Mouse (Mus musculus): ENCODE data around the gene Hacl1. TPM values are rescaled to one million over a fixed set of nuclear protein-coding genes. Genes with fewer than 3 reads are reported as not detected.

Gene Hacl1
- polyA plus RNA-seq, 1 experiment from 2014 or later, result 9.7 TPM

DNA sequence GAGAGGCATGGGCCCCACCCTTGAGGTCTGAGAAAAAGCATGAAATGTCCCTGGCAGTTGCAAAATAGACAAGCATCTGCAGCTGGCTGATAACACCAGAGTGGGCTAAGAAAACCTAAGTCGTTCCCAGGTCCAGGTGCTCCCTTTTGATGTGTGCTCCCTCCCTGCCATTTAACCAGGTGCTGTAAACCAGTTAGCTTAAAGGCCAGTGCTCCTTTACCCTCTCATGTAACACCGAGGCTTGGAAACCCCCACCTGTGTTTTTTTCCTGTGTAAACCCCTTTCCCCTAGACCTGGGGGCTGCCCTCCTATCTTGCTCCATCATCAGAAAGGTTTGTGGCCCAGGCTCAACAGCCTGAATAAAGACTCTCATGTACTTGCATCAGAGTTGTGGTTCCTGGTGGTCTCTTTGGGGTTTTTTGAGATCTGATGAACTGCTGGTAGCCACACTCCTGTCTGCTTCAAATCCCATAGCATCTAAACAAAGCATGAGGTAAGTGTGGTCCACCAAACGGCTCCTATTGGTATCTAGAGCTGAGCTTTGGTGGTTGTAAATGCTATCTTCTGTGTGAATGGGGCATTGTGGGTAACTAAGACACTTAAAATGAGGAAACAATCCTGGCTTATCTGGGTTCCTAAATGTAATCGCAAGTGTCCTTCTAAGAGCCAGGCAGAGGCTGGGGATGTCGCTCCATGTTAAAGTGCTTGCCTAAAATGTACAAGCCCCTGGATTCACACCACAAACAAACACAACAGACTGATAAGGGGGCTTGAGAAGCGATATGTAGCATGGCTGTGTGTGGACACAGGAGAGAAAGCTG is 70.7 kb downstream of the Hacl1 start:
- no peak; the same call in 1 of the 2 replicates for ATAC-seq (replicated peaks; ENCODE audit: insufficient number of reproducible peaks, insufficient read depth, low FRiP score, low read depth)
- H3K4me2 ChIP-seq, result no peak overlapping the region
- H3K36me3 ChIP-seq, result no peaks in the 10 kb centered on the region
- no peaks in the 10 kb centered on the region for H3K9me3 ChIP-seq (replicated peaks)
- H3K4me3 ChIP-seq, result no peak overlapping the region
- H3K27me3 ChIP-seq, result no peaks in the 10 kb centered on the region
- peaks cover 49% of the 10 kb centered on the region for H3K4me1 ChIP-seq (replicated peaks)
- WGBS, result 36% methylated on average over 6 of the region's 6 CpGs
- H3K9ac ChIP-seq, result no peak overlapping the region
- H3K27ac ChIP-seq, result peak overlapping the region; percentile 8; the same call in 1 of the 2 replicates

DNA sequence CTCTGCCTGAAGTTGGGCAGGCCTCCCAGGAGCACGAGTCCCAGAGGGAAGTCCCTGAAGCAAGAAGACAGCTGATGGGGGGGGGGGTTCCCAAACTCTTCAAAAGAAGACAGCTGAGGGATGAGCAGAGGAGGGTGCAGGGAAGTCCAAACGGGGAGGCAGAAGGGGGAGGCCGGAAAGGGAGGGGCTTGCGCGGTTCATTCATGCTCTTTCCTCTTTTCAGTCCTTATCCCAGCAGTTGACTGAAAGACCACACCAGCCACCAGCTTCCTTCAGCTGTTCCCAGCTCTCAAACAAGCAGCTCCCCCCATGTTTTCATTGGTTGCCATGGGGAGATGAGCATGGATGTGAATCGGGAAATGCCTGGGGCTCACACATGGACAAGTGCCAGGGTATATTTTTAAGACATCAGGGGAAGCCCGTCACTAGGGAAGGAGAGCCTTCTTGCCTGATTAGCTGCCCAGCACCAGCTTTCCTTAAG is 71.9 kb downstream of the Hacl1 start:
- H3K9ac ChIP-seq, result no peak overlapping the region
- H3K4me2 ChIP-seq, result 0 out of 2 replicates have a peak overlapping the region, but pooled peaks have one; percentile 0
- H3K27ac ChIP-seq, result peak overlapping the region; percentile 40
- H3K27me3 ChIP-seq, result no peaks in the 10 kb centered on the region
- peaks cover 53% of the 10 kb centered on the region for H3K4me1 ChIP-seq (replicated peaks)
- WGBS, result 47% methylated on average over 7 of the region's 7 CpGs
- no peaks in the 10 kb centered on the region for H3K9me3 ChIP-seq (replicated peaks)
- H3K4me3 ChIP-seq, result no peak overlapping the region
- peak; percentile 25; the same call in 1 of the 2 replicates for ATAC-seq (replicated peaks; ENCODE audit: insufficient number of reproducible peaks, insufficient read depth, low FRiP score, low read depth)
- H3K36me3 ChIP-seq, result no peaks in the 10 kb centered on the region

DNA sequence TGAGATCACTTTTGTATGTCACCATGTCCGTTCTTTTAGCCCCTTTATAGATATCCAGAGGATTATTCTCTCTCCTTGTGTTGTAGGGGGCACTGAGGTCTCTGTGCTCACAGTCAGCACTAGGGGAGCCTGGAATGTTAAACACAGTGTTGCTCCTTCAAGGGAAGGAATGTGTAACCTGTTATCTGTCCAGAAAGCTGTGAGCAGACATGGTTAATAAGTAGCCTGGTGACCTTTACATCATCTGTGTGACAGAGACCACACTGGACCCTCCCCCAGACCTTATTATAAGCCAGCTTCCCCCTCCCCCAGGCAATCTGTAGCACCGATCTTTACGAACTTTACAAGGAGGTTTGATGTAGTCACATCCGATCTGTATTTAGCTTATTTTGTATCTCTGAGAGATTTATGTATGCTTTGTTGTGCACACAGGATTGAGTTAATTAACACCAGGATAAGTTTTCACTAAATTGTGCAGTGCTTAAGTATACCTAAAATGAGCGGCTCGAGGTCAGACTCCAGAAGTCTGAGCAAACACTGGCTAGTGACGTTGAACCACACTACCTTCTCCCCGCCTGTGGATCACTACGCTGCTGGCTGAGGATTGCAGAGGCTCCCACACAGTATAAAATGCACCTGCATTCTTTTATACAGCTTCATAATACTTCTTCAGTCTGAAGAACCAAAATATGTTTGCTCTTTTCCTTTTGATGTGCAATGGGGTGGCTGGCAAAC is 75.4 kb downstream of the Hacl1 start:
- H3K27ac ChIP-seq, result peak overlapping the region; percentile 63
- H3K9me3 ChIP-seq (replicated peaks), result no peaks in the 10 kb centered on the region
- ATAC-seq (replicated peaks; ENCODE audit: insufficient number of reproducible peaks, insufficient read depth, low FRiP score, low read depth), result no peak
- whole genome bisulfite sequencing, result 61% methylated on average over 9 of the region's 9 CpGs
- H3K4me3 ChIP-seq, result no peak overlapping the region
- H3K36me3 ChIP-seq, result no peaks in the 10 kb centered on the region
- H3K4me2 ChIP-seq, result no peak overlapping the region
- H3K4me1 ChIP-seq (replicated peaks), result peaks cover 55% of the 10 kb centered on the region
- H3K9ac ChIP-seq, result no peak overlapping the region
- no peaks in the 10 kb centered on the region for H3K27me3 ChIP-seq

DNA sequence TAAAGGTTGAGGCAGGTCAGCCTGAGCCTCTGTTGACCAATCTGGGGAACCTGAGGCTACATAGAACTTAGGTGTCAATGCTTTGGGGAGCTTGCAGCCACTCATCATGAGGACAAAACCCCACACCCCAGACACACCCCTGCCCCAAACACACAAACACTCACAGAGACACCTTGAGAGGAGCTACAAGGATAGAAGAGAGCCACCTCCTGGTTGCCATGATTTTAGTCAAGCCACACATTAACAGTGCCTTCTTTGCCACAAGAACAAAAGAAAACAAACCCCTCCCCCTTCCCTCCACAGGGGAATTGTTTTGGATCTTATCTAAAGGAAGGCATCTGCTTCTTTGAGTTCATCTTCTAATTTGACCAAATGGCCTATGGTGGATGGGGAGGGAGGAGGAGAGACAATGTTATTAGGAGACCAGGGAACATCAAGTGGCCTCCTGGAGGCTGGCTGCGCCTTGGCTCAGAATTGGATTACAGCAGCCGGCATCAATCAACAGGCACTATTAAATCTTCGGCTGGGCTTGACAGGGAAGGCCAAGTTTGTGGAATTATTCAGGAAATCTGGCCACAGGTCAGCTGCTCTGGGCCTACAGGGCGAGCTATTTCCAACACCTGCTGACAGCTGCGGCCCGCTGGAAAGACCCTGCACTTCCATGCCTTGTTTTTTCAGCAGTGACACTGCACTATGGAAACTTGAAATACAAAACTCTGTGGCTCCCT is 76.5 kb downstream of the Hacl1 start:
- Histone ChIP-seq H3K27me3 (no peaks in the 10 kb centered on the region), H3K9ac (no peak overlapping the region), H3K4me3 (no peak overlapping the region), H3K9me3 (replicated peaks) (no peaks in the 10 kb centered on the region), H3K4me2 (no peak overlapping the region), H3K36me3 (no peaks in the 10 kb centered on the region), H3K4me1 (replicated peaks) (peaks cover 53% of the 10 kb centered on the region), H3K27ac (peak overlapping the region; percentile 63)
- WGBS, result 13% methylated on average over 6 of the region's 6 CpGs
- peak; percentile 6; the same call in 1 of the 2 replicates for ATAC-seq (replicated peaks; ENCODE audit: insufficient number of reproducible peaks, insufficient read depth, low FRiP score, low read depth)

DNA sequence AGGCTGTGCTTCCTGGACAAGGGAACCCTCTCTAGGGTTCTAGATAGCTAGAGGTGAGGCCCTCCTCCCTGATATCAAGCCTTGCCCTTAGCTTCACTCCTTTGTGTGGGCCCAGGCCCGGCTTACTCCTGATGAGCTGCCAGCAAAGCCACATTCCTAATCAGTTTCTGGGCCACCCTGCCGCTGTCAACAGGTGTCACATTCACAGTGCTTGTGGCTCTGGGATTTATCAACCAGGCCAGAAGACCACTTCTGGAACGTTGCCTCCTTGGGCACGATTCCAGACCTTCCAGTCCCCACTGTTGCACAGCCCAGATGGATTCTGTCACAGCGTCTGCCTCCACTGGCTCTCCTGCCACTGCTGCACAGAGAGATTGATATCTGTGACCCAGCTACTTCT is 80.2 kb downstream of the Hacl1 start:
- Histone ChIP-seq H3K9me3 (replicated peaks) (no peaks in the 10 kb centered on the region), H3K36me3 (no peaks in the 10 kb centered on the region), H3K4me3 (no peak overlapping the region), H3K4me2 (no peak overlapping the region), H3K9ac (no peak overlapping the region), H3K27me3 (0 out of 2 replicates have a peak, but pooled peaks cover 8% of the 10 kb centered on the region), H3K4me1 (replicated peaks) (peaks cover 51% of the 10 kb centered on the region), H3K27ac (peak overlapping the region; percentile 63)
- 6% methylated on average over 5 of the region's 5 CpGs for WGBS
- peak; percentile 87 for ATAC-seq (replicated peaks; ENCODE audit: insufficient number of reproducible peaks, insufficient read depth, low FRiP score, low read depth)

DNA sequence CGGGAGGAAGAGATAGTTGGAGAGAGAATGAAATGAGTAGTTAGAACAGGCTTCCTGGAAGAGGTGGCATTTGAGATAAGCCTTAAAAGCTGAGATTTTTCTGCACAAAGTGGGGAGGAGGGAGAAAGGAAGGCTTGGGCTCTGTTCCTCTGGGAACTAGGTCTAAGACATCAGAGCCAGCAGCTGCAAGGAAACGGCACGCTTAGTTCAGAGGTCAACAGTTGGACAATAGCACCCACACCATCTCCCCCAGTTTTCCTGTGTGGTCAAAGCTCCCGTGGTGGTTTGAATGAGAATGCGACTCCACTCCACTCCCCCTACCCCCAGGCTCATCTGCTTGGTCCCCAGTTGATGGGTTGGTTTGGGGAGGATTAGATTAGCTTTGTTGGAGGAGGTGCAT is 81.9 kb downstream of the Hacl1 start:
- 0 out of 2 replicates have a peak, but pooled peaks cover 8% of the 10 kb centered on the region for H3K27me3 ChIP-seq
- H3K9ac ChIP-seq, result no peak overlapping the region
- ATAC-seq (replicated peaks; ENCODE audit: insufficient number of reproducible peaks, insufficient read depth, low FRiP score, low read depth), result no peak
- H3K4me3 ChIP-seq, result no peak overlapping the region
- no peak overlapping the region for H3K27ac ChIP-seq
- H3K9me3 ChIP-seq (replicated peaks), result no peaks in the 10 kb centered on the region
- no peaks in the 10 kb centered on the region for H3K36me3 ChIP-seq
- H3K4me1 ChIP-seq (replicated peaks), result peaks cover 40% of the 10 kb centered on the region
- WGBS, result 56% methylated on average over 5 of the region's 5 CpGs
- H3K4me2 ChIP-seq, result no peak overlapping the region

DNA sequence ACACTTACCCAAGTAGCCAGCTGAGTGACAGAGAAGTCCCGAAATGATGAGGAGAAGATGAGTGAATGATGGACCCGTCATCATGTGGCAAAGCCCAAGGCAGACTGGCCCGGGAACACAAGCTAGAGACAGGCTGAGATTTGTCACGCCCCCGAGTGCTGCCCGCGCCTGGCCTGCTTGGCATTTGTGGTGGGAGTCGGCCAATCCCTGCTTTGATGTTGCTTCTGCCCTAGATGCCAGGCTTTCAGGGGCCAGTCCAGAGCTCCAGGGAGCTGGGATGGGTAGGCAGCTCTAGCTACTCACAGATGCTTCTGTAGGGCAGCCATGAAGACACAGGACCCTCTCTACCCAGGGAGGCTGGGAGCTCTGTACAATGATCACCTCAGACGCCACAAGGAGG is 83.3 kb downstream of the Hacl1 start:
- Histone ChIP-seq H3K27me3 (0 out of 2 replicates have a peak, but pooled peaks cover 8% of the 10 kb centered on the region), H3K36me3 (no peaks in the 10 kb centered on the region), H3K4me1 (replicated peaks) (peaks cover 36% of the 10 kb centered on the region), H3K4me2 (no peak overlapping the region), H3K4me3 (no peak overlapping the region), H3K9ac (no peak overlapping the region), H3K9me3 (replicated peaks) (no peaks in the 10 kb centered on the region), H3K27ac (no peak overlapping the region)
- ATAC-seq (replicated peaks; ENCODE audit: insufficient number of reproducible peaks, insufficient read depth, low FRiP score, low read depth), result no peak
- 62% methylated on average over 9 of the region's 9 CpGs for WGBS

DNA sequence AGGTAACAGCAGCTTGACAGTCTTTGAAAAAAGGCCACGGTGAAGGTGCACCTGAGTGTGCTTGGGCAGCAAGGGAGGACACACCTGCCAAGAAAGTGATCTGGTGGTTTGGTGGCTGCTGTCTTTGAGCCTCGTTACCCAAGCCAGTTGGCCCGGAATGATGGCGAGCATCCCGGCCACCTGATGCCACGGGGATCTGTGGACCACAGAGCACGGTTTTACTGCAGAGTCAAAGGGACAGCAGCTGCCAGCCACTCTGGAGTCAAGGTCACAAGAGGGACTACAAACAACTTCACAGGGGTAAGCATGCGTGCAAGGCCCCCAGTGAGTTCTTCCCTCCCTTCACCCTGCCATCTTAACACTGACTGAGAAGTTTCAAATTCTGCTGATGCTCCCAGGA is 83.8 kb downstream of the Hacl1 start:
- Histone ChIP-seq H3K9me3 (replicated peaks) (no peaks in the 10 kb centered on the region), H3K4me3 (no peak overlapping the region), H3K4me1 (replicated peaks) (peaks cover 36% of the 10 kb centered on the region), H3K27ac (no peak overlapping the region), H3K9ac (no peak overlapping the region), H3K36me3 (no peaks in the 10 kb centered on the region), H3K4me2 (no peak overlapping the region), H3K27me3 (0 out of 2 replicates have a peak, but pooled peaks cover 8% of the 10 kb centered on the region)
- 85% methylated on average over 8 of the region's 8 CpGs for WGBS
- ATAC-seq (replicated peaks; ENCODE audit: insufficient number of reproducible peaks, insufficient read depth, low FRiP score, low read depth), result no peak

DNA sequence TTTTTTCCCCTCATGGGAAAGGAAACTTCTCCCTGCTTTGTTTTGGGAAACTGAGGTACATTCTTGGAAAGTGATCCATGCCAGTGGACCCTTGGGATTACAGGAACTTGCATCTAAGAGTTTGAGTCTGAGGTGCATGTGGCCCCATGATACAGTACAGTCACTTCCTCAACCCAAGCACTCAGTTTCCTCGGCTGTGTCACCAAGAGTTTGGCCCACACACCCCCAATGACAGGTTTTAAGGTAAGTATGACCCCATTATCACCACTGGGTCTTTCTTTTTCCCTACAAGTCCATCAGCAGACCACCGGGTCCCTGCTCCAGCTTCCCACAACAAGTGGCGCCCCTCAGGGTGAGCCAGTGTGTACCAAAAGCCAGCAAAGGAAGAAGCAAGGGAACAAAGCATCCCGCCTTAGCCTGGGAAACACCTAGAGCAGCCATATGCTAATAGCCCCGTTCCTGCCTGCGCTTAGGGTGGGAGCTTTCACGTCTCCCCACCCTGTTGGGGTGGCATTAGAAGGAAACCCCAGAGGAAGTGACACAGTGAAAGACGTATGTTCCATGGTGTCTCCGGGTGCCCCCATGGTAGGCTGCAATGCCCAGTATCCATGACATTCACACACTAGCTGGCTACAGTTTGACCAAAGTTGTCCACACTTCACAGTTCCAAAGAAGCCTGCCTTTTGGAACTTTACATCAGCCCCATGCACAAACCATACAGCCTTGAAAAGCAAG is 84.4 kb downstream of the Hacl1 start:
- Histone ChIP-seq H3K27me3 (0 out of 2 replicates have a peak, but pooled peaks cover 8% of the 10 kb centered on the region), H3K9me3 (replicated peaks) (no peaks in the 10 kb centered on the region), H3K4me1 (replicated peaks) (peaks cover 36% of the 10 kb centered on the region), H3K4me3 (no peak overlapping the region), H3K36me3 (no peaks in the 10 kb centered on the region), H3K4me2 (no peak overlapping the region), H3K27ac (no peak overlapping the region), H3K9ac (no peak overlapping the region)
- WGBS, result 86% methylated on average over 9 of the region's 9 CpGs
- no peak for ATAC-seq (replicated peaks; ENCODE audit: insufficient number of reproducible peaks, insufficient read depth, low FRiP score, low read depth)

DNA sequence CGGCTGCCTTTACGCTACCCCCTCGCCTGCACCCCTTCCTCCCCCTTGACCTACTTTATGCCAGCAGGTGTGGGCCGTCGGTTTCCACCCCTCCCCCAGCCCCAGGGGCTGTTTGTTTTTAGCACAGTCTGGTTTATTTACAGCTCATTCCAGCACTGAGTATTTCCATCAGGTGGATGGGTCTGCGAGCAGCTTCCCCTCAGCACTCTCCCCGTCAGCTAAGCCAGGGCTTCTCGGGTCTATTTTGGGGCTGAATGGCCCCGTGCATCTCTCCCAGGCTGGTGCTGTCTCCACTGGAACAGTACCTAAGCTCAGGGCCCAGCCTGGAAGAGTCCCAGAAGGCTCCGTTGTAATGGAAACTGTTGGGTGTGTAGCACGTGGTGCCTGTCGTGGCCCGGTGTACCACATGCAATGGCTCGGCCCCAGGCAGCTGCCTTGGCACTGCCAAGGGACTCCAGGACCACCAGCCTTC is 85.1 kb downstream of the Hacl1 start:
- Histone ChIP-seq H3K4me2 (no peak overlapping the region), H3K4me1 (replicated peaks) (peaks cover 31% of the 10 kb centered on the region), H3K27me3 (0 out of 2 replicates have a peak, but pooled peaks cover 8% of the 10 kb centered on the region), H3K27ac (no peak overlapping the region), H3K36me3 (no peaks in the 10 kb centered on the region), H3K9ac (no peak overlapping the region), H3K9me3 (replicated peaks) (no peaks in the 10 kb centered on the region), H3K4me3 (no peak overlapping the region)
- ATAC-seq (replicated peaks; ENCODE audit: insufficient number of reproducible peaks, insufficient read depth, low FRiP score, low read depth), result no peak; the same call in 1 of the 2 replicates
- 44% methylated on average over 14 of the region's 14 CpGs for WGBS
